Comparison of ENCODE assay signal across 17 mouse cellular contexts in the genomic region with DNA sequence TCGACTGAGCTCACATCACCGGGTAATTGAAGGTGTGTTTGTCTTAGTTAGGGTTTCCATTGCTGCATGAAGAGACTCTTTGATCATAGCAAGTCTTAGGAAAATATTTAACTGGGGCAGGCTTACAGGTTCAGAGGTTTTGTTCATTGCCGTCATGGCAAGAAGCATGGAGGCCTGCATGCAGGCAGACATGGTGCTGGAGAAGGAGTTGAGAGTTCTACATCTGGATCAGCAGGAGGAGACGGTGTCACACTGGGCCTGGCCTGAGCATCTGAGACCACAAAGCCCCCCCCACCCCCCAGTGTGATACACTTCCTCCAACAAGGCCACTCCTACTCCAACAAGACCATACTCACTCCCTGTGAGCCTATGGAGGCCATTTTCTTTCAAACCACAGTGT.
"Had no signal": no experiment of that assay in that cellular context is flagged by ENCODE, and none has a peak within 500 bp of the region (broad histone marks: within the 10 kb centered on the region; RNA-seq: fewer than 3 reads in every experiment).

No protein-coding gene starts in this region.

- DNase-seq: lung, adult 2 months; lung, postnatal 14 days; lung, postnatal 36 days; right cerebral cortex, postnatal 14 days; thymus, adult 2 months; thymus, postnatal 25 days; thymus, postnatal 4 days had no signal

- H3K4me3 ChIP-seq: lung, embryonic 15.5 days; megakaryocyte, embryonic 14.5 days; midbrain, embryonic 13.5 days; midbrain, embryonic 15.5 days; neural tube, embryonic 12.5 days; stomach, embryonic 15.5 days had no signal

- H3K9me3 ChIP-seq: lung, embryonic 15.5 days; midbrain, embryonic 15.5 days; stomach, embryonic 15.5 days had no signal

- ATAC-seq: lung, postnatal 0 days; midbrain, embryonic 13.5 days; midbrain, embryonic 15.5 days had no signal

- H3K27ac ChIP-seq: lung, embryonic 15.5 days; macrophage; midbrain, embryonic 13.5 days; midbrain, embryonic 15.5 days; neural tube, embryonic 12.5 days; stomach, embryonic 15.5 days; stomach, postnatal 0 days had no signal

- H3K4me2 ChIP-seq: lung, embryonic 15.5 days; midbrain, embryonic 11.5 days; midbrain, embryonic 13.5 days; midbrain, embryonic 15.5 days; neural tube, embryonic 12.5 days; stomach, embryonic 15.5 days had no signal

- H3K36me3 ChIP-seq: lung, embryonic 15.5 days; midbrain, embryonic 13.5 days; midbrain, embryonic 15.5 days; neural tube, embryonic 12.5 days; stomach, embryonic 15.5 days had no signal

- H3K4me1 ChIP-seq: megakaryocyte, embryonic 14.5 days; stomach, embryonic 15.5 days had no signal

- H3K27me3 ChIP-seq: lung, embryonic 15.5 days; megakaryocyte, embryonic 14.5 days; midbrain, embryonic 13.5 days; midbrain, embryonic 15.5 days; neural tube, embryonic 12.5 days; stomach, embryonic 15.5 days had no signal

- H3K9ac ChIP-seq: lung, embryonic 15.5 days; midbrain, embryonic 13.5 days; midbrain, embryonic 15.5 days; neural tube, embryonic 12.5 days; stomach, embryonic 15.5 days had no signal
